Mouse (Mus musculus) myocyte (in vitro differentiated cells): ENCODE data around the gene Olfr566.

ENCODE experiments used
- CEBPB ChIP-seq: IDR thresholded peaks from 2 replicates; pipeline ENCODE4 v1.6.1; 2011; ENCODE audit warnings: mild to moderate bottlenecking, moderate library complexity; ENCODE audit not compliant: poor library complexity, insufficient read depth, severe bottlenecking
- E2F4 ChIP-seq: IDR thresholded peaks from one replicate; pipeline ENCODE4 v1.6.1; 2011; ENCODE audit warnings: mild to moderate bottlenecking, control low read depth, moderate library complexity; ENCODE audit not compliant: insufficient read depth
- MAX ChIP-seq: IDR thresholded peaks from one replicate; pipeline ENCODE4 v1.6.1; 2011; ENCODE audit warnings: low read depth, mild to moderate bottlenecking, control low read depth
- MYOD1 ChIP-seq, 3 experiments: IDR thresholded peaks; one replicate each; pipeline ENCODE4 v1.6.1; 2011; ENCODE audit warnings: control low read depth in 2 of 3, low read depth in 2 of 3, mild to moderate bottlenecking in 2 of 3, moderate library complexity in 1 of 3; ENCODE audit not compliant: insufficient read length in 2 of 3, control insufficient read depth in 1 of 3
- MYOG ChIP-seq, 3 experiments: IDR thresholded peaks; one replicate each; pipeline ENCODE4 v1.6.1; 2011; ENCODE audit warnings: control low read depth in 2 of 3, low read depth in 2 of 3, mild to moderate bottlenecking in 2 of 3; ENCODE audit not compliant: insufficient read length in 2 of 3, control insufficient read depth in 1 of 3, insufficient read depth in 1 of 3
- POLR2A ChIP-seq: IDR thresholded peaks from one replicate; pipeline ENCODE4 v1.6.1; 2011; ENCODE audit warnings: low read depth, mild to moderate bottlenecking, control low read depth, moderate library complexity; ENCODE audit not compliant: insufficient read length
- POLR2AphosphoS2 ChIP-seq: IDR thresholded peaks from one replicate; pipeline ENCODE4 v1.6.1; 2011; ENCODE audit warnings: low read depth, control low read depth; ENCODE audit not compliant: insufficient read length
- SRF ChIP-seq: IDR thresholded peaks from one replicate; pipeline ENCODE4 v1.6.1; 2011; ENCODE audit warnings: low read depth; ENCODE audit not compliant: control insufficient read depth, insufficient read length
- TCF12 ChIP-seq: IDR thresholded peaks from one replicate; pipeline ENCODE4 v1.6.1; 2011; ENCODE audit warnings: mild to moderate bottlenecking, control low read depth; ENCODE audit not compliant: poor library complexity, insufficient read depth, severe bottlenecking
- TCF3 ChIP-seq: IDR thresholded peaks from one replicate; pipeline ENCODE4 v1.6.1; 2011; ENCODE audit warnings: low read depth, control low read depth; ENCODE audit not compliant: insufficient read length
- USF1 ChIP-seq: IDR thresholded peaks from one replicate; pipeline ENCODE4 v1.6.1; 2011; ENCODE audit warnings: low read depth, mild to moderate bottlenecking, control low read depth, moderate library complexity

DNA sequence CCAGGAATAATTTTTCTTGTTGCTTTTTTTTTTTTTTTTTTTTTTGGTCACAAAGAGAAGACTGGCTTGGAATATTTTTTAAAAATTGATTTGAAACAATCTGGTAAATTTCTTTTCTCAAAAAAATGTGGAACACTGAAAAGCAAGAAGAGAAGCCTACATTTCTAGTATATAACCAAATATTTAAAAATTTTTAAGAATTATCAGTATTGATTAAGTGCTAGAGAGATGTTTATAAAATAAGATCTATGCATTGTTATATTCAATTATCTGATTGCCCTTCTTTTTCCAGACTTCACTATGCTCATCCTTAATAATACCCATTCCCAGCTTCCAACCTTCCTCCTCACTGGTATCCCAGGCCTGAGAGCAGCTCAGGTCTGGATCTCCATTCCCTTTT is 18.3 kb upstream of the Olfr566 start, which contains the start of gene Olfr568:
- TF ChIP-seq E2F4 = no peak
- no peak for TF ChIP-seq POLR2A
- TF ChIP-seq CEBPB = no peak
- no peak for TF ChIP-seq USF1
- no peak for TF ChIP-seq POLR2AphosphoS2
- TF ChIP-seq MYOG (IDR thresholded peaks at IDR 0.05; ENCODE audit: control insufficient read depth in 1 of 3, insufficient read depth in 1 of 3, insufficient read length in 2 of 3, low read depth in 2 of 3) = no peak
- TF ChIP-seq MYOD1 (IDR thresholded peaks at IDR 0.05; ENCODE audit: control insufficient read depth in 1 of 3, insufficient read length in 2 of 3, low read depth in 2 of 3) = no peak
- no peak for TF ChIP-seq MAX
- no peak for TF ChIP-seq TCF12
- TF ChIP-seq SRF = no peak
- no peak for TF ChIP-seq TCF3
